Mouse (Mus musculus) neural tube, embryonic 15.5 days (tissue): ENCODE results near the gene Ovol1. TPM values are rescaled to one million over a fixed set of nuclear protein-coding genes. Genes with fewer than 3 reads are reported as not detected.

Experiments
- ATAC-seq: fragments of 200-750 bp; cut with Nextera tagmentation; 2 replicates; pipeline ENCODE4 v1.8.0; 2017; ENCODE audit warnings: mild to moderate bottlenecking, moderate TSS enrichment, moderate library complexity; ENCODE audit not compliant: low FRiP score
- H3K27ac ChIP-seq: fragments of 300-500 bp; sonication (generic); replicated peaks from 2 replicates; pipeline ENCODE4 v1.5.1; 2015; ENCODE audit warnings: mild to moderate bottlenecking, inconsistent platforms
- H3K27me3 ChIP-seq: fragments of 300-500 bp; sonication (generic); replicated peaks from 2 replicates; pipeline ENCODE4 v1.6.1; 2015; ENCODE audit warnings: inconsistent platforms
- H3K36me3 ChIP-seq: fragments of 300-500 bp; sonication (generic); 2 replicates; pipeline ENCODE4 v1.6.1; 2015; ENCODE audit warnings: inconsistent platforms
- H3K4me1 ChIP-seq: fragments of 300-500 bp; sonication (generic); 2 replicates; pipeline ENCODE4 v1.6.1; 2015; ENCODE audit warnings: inconsistent platforms
- H3K4me2 ChIP-seq: fragments of 300-500 bp; sonication (generic); 2 replicates; pipeline ENCODE4 v1.6.1; 2015; ENCODE audit warnings: inconsistent platforms, mild to moderate bottlenecking, moderate library complexity
- H3K4me3 ChIP-seq: fragments of 300-500 bp; sonication (generic); replicated peaks from 2 replicates; pipeline ENCODE4 v1.5.1; 2015; ENCODE audit warnings: mild to moderate bottlenecking, inconsistent platforms
- H3K9ac ChIP-seq: fragments of 300-500 bp; sonication (generic); replicated peaks from 2 replicates; pipeline ENCODE4 v1.6.1; 2015; ENCODE audit warnings: mild to moderate bottlenecking, inconsistent platforms
- H3K9me3 ChIP-seq: fragments of 300-500 bp; sonication (generic); replicated peaks from 2 replicates; pipeline ENCODE4 v1.6.1; 2016; ENCODE audit warnings: inconsistent platforms
- WGBS: fragments of 180-500 bp; shearing (Covaris S2); methylation state at CpG from one replicate; pipeline ENCODE4 v1.1.7; 2015; ENCODE audit warnings: mixed read lengths; 5-methylcytosine and 5-hydroxymethylcytosine counted together
- polyA plus RNA-seq: library from polyadenylated mRNA; unstranded; fragments of >200 nt; fragmentation: Nextera tagmentation; extraction: Ambion mirVana; gene quantifications from 2 replicates; pipeline ENCODE4 v1.2.1, GENCODE M21; 2015

The Ovol1 gene
- polyA plus RNA-seq, 1 experiment from 2014 or later, result 0.06 TPM

DNA sequence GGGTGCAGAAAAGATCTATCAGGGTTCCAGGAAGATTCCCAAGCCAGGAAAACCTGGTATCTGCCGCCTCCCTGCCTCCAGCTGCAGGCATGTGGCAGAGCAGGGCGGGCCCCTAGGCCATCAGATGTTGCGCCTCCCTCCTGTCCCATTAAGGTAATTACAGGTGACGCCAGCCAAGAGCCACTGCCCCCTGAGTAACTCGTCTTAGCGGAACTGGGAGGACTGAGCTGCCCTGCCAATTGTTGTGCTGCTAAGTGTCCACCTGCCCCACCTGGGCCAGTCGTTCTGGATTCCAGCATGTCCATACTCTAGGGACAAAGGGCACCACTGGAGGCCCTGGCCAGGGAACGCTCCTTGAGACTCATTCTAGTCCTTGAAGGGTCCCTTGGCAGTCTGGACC, 6.6 kb downstream of the Ovol1 start:
- ATAC-seq, result no peak
- Histone ChIP-seq H3K27ac (no peak overlapping the region), H3K9ac (no peak overlapping the region), H3K36me3 (no peaks in the 10 kb centered on the region), H3K4me1 (no peaks in the 10 kb centered on the region), H3K4me2 (no peak overlapping the region), H3K27me3 (peaks cover 32% of the 10 kb centered on the region), H3K9me3 (no peaks in the 10 kb centered on the region), H3K4me3 (no peak overlapping the region)
- 54% methylated on average over 8 of the region's 8 CpGs for WGBS

DNA sequence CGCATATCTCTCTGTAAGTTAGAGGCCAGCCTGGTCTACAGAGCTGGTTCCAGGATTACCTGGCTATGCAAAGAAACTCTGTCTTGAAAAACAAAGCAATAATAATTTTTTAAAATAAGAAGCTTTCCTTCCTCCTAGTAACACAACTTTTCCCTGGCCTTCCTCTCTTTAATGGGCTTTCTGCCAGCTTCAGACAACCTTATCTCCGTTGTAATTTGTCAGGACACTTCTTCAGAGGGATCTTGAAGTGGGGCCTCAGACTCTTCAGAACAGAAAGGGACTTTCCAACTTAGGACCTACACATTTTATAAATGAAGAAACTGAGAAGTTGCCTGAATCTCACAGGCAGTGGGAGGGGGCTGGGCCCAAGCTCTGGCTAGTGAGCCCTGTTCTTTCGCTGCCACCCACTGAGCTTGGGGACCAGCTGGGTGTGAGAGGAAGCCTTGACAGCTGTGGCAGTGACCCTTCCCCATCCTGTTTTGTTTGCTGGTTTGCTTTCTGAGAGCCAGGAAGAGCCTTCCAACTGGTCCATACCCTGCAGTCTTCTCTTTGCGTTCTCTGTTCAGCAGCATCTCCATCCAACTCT, 12.9 kb downstream of the Ovol1 start:
- WGBS, result 79% methylated on average over 4 of the region's 4 CpGs
- no peaks in the 10 kb centered on the region for H3K4me1 ChIP-seq
- no peak for ATAC-seq

DNA sequence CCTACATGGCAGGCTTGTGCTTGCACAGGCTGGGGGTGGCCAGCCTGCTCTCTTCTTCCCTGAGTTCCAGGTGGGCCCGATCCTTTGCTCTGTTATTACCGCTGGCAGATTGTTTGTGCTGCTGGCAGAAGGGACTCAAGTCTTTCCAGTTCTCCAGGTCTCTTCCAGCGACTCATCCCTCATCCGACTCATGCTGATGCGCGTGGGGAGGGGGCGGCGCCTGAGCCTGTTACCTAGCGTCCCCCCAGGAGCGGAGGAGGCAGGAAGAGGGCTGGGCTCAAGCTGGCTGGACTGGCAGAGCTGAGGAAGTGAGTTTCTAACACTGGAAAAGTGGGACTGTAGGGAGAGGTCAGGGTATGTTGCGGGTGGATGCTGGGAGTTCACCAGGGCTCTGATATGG, 16.4 kb downstream of the Ovol1 start:
- Histone ChIP-seq H3K4me3 (no peak overlapping the region), H3K36me3 (no peaks in the 10 kb centered on the region), H3K27me3 (no peaks in the 10 kb centered on the region), H3K4me1 (no peaks in the 10 kb centered on the region), H3K4me2 (no peak overlapping the region), H3K9me3 (no peaks in the 10 kb centered on the region), H3K9ac (no peak overlapping the region), H3K27ac (no peak overlapping the region)
- ATAC-seq, result no peak
- WGBS, result 65% methylated on average over 11 of the region's 11 CpGs

More for the DNA sequence above, 12.9 kb downstream of the Ovol1 start:
- H3K4me3 ChIP-seq, result no peak overlapping the region
- H3K27ac ChIP-seq, result no peak overlapping the region
- H3K9ac ChIP-seq, result no peak overlapping the region
- no peak overlapping the region for H3K4me2 ChIP-seq
- H3K27me3 ChIP-seq, result no peaks in the 10 kb centered on the region
- no peaks in the 10 kb centered on the region for H3K9me3 ChIP-seq
- H3K36me3 ChIP-seq, result no peaks in the 10 kb centered on the region

DNA sequence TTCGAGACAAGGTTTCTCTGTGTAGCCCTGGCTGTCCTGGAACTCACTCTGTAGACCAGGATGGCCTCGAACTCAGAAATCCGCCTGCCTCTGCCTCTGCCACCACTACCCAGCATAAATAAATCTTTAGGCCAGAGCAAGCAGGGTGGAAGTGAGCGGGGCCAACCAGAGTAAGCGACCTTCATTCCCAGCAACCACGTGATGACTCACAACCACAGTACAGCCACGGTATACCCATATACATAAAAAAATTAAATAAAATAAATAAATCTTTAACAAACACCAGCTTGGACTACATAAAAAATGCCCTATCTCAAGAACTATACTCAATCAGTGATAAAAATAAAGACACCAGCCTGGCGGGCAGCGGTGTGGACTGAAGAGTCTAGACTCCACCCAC, 17.1 kb downstream of the Ovol1 start:
- Histone ChIP-seq H3K27me3 (no peaks in the 10 kb centered on the region), H3K27ac (no peak overlapping the region), H3K9ac (no peak overlapping the region), H3K36me3 (no peaks in the 10 kb centered on the region), H3K4me3 (no peak overlapping the region), H3K4me1 (no peaks in the 10 kb centered on the region), H3K4me2 (no peak overlapping the region), H3K9me3 (no peaks in the 10 kb centered on the region)
- ATAC-seq, result no peak
- 91% methylated on average over 9 of the region's 9 CpGs for whole genome bisulfite sequencing

DNA sequence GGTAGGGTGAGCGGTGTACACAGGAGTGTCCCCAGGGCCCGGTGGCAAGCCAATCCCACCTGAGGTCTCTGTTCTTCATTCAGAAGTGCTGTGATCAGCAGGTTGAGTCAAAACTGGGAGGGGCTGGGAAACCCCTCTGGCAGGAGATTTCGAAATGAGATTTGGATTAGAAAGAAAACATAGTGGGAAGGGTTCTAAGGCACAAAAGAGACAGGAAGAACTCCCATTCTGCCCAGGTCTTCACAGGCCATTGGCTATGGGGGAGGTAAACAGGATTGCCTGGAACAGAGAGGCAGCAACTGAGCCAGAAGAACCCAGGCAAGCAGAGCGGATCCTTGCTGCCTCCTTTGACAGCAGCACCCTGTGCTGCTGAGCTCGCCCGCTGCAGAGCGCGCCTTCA, 21.7 kb downstream of the Ovol1 start:
- no peak overlapping the region for H3K4me2 ChIP-seq
- no peaks in the 10 kb centered on the region for H3K27me3 ChIP-seq
- H3K9me3 ChIP-seq, result no peaks in the 10 kb centered on the region
- H3K27ac ChIP-seq, result no peak overlapping the region
- H3K4me3 ChIP-seq, result no peak overlapping the region
- 81% methylated on average over 8 of the region's 8 CpGs for WGBS
- no peak overlapping the region for H3K9ac ChIP-seq
- ATAC-seq, result no peak
- H3K36me3 ChIP-seq, result no peaks in the 10 kb centered on the region
- H3K4me1 ChIP-seq, result no peaks in the 10 kb centered on the region

DNA sequence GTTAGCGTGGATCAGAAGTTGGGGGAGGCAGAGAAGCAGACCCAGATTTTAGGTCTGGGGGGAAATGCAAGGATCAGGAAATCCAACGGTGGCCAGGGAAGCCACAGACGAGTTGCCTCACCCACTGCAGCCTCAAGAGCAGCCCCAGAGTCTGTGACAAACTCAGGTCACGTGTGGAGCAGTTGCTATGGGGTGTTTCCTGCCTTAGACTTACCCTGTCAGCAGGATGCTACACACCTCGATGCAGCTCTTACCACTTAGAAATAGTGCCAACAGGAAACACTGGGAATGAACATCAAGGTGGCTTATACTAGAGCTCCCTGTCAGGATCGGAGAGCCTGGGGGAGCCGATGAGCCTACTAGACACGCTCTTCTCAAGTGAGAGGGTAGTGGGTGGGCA, 27.9 kb downstream of the Ovol1 start:
- 76% methylated on average over 8 of the region's 8 CpGs for WGBS
- no peak overlapping the region for H3K9ac ChIP-seq
- peaks cover 8% of the 10 kb centered on the region; the same call in 1 of the 2 replicates for H3K27me3 ChIP-seq

DNA sequence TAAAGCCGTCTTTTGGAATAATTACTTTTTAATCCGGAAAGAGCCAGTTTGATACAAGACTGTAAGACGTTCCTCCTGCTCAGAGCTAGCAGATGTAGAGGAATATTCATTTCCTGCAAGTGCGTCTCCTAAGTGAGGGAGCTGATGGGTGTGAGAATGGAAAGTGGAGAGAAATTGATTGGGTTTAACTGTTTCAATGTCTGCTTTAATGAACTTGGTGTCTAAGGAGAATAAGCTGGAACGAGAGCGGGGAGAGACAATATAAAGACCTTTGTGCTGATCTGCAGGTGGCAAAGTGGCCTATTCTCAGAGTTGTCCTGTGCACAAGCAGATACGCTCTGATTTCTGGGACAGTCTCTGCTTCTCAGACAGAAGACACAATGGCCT, 30.3 kb downstream of the Ovol1 start:
- H3K4me2 ChIP-seq, result peak overlapping the region; percentile 48; the same call in 1 of the 2 replicates
- H3K27me3 ChIP-seq, result peaks cover 8% of the 10 kb centered on the region; the same call in 1 of the 2 replicates
- no peak overlapping the region for H3K9ac ChIP-seq
- H3K27ac ChIP-seq, result no peak overlapping the region
- H3K4me1 ChIP-seq, result peaks cover 15% of the 10 kb centered on the region
- ATAC-seq, result no peak
- no peak overlapping the region for H3K4me3 ChIP-seq
- H3K9me3 ChIP-seq, result no peaks in the 10 kb centered on the region
- 23% methylated on average over 7 of the region's 7 CpGs for WGBS
- H3K36me3 ChIP-seq, result no peaks in the 10 kb centered on the region

More for the DNA sequence above, 27.9 kb downstream of the Ovol1 start:
- Histone ChIP-seq H3K27ac (no peak overlapping the region), H3K36me3 (no peaks in the 10 kb centered on the region), H3K4me1 (peaks cover 15% of the 10 kb centered on the region), H3K4me3 (no peak overlapping the region), H3K4me2 (no peak overlapping the region), H3K9me3 (no peaks in the 10 kb centered on the region)
- no peak for ATAC-seq

- Histone ChIP-seq H3K36me3 (no peaks in the 10 kb centered on the region), H3K9ac (no peak overlapping the region), H3K4me2 (peak overlapping the region; percentile 48), H3K27me3 (peaks cover 8% of the 10 kb centered on the region; the same call in 1 of the 2 replicates), H3K4me3 (0 out of 2 replicates have a peak overlapping the region, but pooled peaks have one; percentile 2), H3K9me3 (no peaks in the 10 kb centered on the region), H3K4me1 (peaks cover 15% of the 10 kb centered on the region), H3K27ac (no peak overlapping the region)
- ATAC-seq, result peak; percentile 84; the same call in 1 of the 2 replicates
- WGBS, result 13% methylated on average over 20 of the region's 20 CpGs
Observed at GRCm38 (mm10) chr19:5529325-5530137, 30.9 kb downstream of the Ovol1 start.

GRCm38 (mm10) chr19:5525204-5525603, 35.2 kb downstream of the Ovol1 start:
- no peak overlapping the region for H3K27ac ChIP-seq
- H3K27me3 ChIP-seq, result no peaks in the 10 kb centered on the region
- no peak for ATAC-seq
- H3K4me3 ChIP-seq, result no peak overlapping the region
- no peaks in the 10 kb centered on the region for H3K36me3 ChIP-seq
- no peak overlapping the region for H3K9ac ChIP-seq
- WGBS, result 75% methylated on average over 5 of the region's 5 CpGs
- H3K9me3 ChIP-seq, result no peaks in the 10 kb centered on the region
- H3K4me2 ChIP-seq, result no peak overlapping the region
- H3K4me1 ChIP-seq, result peaks cover 13% of the 10 kb centered on the region

DNA sequence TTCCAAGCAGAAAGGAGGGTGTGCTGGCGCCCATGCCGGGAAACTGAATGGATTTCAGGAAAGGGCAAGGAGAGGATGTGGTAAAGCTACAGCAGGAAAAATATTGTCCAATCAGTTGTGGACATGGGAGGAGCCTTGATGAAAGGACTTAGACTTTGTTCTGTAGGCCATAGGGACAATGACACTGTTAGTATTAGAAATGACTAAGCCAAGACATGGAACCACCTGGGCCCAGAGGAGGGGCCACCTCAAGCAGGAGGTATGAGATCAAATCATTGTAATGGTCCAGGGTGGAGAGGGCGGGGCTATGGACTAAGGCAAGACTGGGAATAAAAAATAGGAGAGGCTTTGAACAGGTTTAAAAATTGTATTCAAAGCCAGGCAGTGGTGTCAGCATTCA, 41.7 kb downstream of the Ovol1 start:
- Histone ChIP-seq H3K27me3 (no peaks in the 10 kb centered on the region), H3K4me2 (no peak overlapping the region), H3K36me3 (no peaks in the 10 kb centered on the region), H3K27ac (no peak overlapping the region), H3K9ac (no peak overlapping the region), H3K4me3 (no peak overlapping the region), H3K4me1 (no peaks in the 10 kb centered on the region), H3K9me3 (no peaks in the 10 kb centered on the region)
- whole genome bisulfite sequencing, result 88% methylated on average over 3 of the region's 3 CpGs
- ATAC-seq, result no peak

- no peak overlapping the region for H3K4me2 ChIP-seq
- WGBS, result 77% methylated on average over 8 of the region's 8 CpGs
- H3K36me3 ChIP-seq, result no peaks in the 10 kb centered on the region
- H3K4me3 ChIP-seq, result no peak overlapping the region
- no peaks in the 10 kb centered on the region for H3K27me3 ChIP-seq
- H3K4me1 ChIP-seq, result peaks cover 7% of the 10 kb centered on the region; the same call in 1 of the 2 replicates
- H3K9me3 ChIP-seq, result no peaks in the 10 kb centered on the region
- no peak overlapping the region for H3K9ac ChIP-seq
- no peak for ATAC-seq
- H3K27ac ChIP-seq, result no peak overlapping the region
Observed at GRCm38 (mm10) chr19:5516906-5517505, 43.4 kb downstream of the Ovol1 start.
